Mouse (Mus musculus) ES-Bruce4 (cell line): ENCODE data around the gene Zfp738.
"Not testable (repeated sequence)": the region's sequence is repeated elsewhere in the genome, so short reads cannot be mapped to it uniquely, and the experiment has no call there.

Source experiments
- CTCF ChIP-seq: IDR thresholded peaks from one replicate; pipeline ENCODE4 v1.8.1; 2011; ENCODE audit warnings: low read depth, low read length
- POLR2A ChIP-seq: IDR thresholded peaks from one replicate; pipeline ENCODE4 v1.8.1; 2011; ENCODE audit warnings: low read length; ENCODE audit not compliant: insufficient read depth

GRCm38 (mm10) chr13:67729441-67729840 is 42.6 kb upstream of the Zfp738 start:
- TF ChIP-seq CTCF, POLR2A: not testable (repeated sequence)
